Mouse (Mus musculus) T-helper 1 cell (primary cell): Measurements from ENCODE around the gene Sirt4.
"Not testable (repeated sequence)": the region's sequence is repeated elsewhere in the genome, so short reads cannot be mapped to it uniquely, and the experiment has no call there.

ENCODE experiments used
- in situ Hi-C: fragments of 300-600 bp; cut with MboI, MseI; formaldehyde crosslinking; loops from one replicate; pipeline ENCODE4 v1.15.1; 2025; ENCODE audit warnings: high pct_unique_total_duplicates

Gene Sirt4

DNA sequence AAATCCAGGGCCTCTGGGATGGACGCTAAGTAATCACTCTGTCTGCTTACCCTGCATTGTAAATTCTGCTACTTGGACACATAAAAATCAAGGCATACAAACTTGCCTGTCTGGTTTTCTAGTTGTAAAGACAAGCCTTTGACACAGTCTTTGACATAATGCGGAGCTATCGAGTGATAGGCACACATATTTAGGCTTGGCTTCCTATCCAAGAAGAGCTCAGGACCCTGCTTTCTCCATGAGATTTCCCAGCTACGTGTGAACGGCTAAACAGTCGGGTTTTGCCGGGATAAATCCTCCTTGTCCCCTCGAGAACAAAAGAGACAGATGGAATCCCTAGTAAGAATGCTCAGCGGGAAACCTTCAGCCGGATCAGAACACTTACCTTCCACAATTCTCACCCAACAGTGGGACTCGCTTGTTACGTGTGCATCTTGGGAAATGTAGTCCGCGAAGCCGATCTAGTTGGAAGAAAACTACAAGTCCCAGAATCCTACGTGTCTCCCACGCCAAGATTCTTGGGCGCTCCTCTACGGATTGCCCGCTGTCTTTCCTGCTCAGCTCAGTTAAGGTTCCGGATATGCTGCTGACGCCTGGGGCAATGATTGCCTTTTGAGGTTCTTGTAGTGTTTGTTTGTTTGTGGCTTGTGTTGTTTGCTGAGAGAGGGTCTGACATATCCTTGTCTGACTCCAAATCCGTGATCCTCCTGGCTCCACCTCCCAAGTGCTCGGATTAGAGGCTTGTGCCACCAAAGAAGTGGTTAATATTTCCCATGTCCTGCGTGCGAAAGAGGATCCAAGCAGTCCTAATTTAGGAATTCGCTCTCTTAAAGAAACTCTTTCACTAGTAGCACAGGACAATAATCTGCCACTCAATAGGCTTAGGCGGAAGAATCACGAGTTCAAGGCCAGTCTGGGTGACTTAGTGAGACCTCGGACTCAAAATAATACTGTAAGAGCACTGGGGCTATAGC is at the start of gene Sirt4:
Gene Sirt4 (minus strand): TSS at position 779 of the 974 bp plus-strand sequence.
- in situ Hi-C loops = no loop called here

DNA sequence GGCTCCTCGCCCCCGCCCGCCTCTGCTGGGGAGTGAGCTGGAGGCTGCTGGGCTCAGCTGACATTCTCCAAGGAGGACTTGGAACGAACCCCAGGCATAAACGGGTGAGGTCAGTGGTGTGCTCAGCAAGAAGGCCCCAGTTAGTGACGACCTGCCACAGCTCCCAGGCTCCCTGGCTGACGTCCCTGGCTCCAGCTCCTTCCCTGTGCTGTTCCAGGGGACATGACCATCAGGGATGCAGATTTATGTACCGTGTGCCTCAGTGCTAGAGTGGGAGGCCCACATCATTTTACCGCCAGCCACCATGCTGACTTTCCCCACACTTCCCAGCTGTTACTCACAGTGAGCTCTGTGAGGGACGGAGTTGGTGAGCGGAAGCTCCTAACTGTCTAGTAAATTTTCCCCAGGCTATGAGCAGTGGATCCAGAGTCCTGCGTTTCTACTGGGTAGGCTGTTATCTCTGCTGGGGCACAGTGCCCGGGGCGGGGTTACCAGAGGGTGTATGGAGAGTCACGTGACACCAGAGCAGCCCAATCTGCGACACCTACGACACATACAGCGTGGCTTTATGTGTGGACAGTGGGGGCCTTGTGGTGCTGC is 47.2 kb upstream of the Sirt4 start:
- in situ Hi-C loops = no loop called here

DNA sequence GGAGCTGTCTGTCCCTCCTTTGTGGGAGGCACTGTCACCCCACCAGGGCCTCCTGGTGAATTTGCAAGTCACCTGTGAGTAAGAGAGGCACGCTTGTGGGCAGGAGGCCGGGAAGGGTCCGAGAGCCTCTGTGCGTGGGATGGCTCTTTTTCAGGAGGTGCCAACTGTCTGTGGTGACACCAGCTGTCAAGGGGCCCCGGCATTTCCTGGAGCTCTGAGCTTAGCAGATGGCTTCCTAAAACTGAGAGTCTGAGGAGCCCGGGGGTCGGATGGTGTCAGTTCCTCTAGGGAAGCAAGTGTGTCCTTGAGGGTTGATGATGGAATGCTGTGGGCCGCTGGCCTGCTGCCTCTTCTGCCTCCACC is 45.9 kb upstream of the Sirt4 start:
- in situ Hi-C loops = no loop called here

DNA sequence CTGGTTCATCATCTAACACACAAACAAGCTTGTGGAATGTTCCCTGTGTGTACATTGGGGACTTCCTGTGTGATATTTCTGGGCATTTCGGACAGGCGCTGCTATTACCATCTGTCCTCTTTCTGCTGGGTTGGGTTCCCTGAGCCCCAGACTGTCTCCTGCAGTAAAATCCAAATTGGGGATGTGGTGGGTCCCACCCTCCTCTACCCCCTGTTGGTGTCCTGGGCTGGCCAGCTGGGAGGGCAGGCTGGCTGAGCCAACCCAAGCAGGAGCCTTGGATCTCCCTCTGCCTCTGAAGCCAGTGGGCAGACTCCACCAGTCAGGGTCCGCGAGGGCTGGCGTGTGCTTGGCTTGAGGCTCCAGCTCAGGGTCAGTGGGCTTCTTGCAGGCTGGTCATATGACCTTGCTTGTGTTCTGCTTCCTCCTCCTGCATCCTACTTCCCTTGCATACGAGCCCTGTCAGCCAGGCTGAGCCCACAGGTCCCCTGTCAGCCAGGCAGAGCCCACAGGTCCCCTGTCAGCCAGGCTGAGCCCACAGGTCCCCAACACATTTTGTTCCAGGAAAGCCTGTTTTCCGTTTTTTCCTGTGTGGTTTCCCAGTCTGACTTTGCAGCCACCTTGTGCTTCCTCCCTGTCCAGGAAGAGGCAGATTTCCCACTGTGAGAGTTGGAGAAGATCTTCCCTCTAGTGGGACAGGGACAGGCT is 45.4 kb upstream of the Sirt4 start:
- in situ Hi-C loops = no loop called here

DNA sequence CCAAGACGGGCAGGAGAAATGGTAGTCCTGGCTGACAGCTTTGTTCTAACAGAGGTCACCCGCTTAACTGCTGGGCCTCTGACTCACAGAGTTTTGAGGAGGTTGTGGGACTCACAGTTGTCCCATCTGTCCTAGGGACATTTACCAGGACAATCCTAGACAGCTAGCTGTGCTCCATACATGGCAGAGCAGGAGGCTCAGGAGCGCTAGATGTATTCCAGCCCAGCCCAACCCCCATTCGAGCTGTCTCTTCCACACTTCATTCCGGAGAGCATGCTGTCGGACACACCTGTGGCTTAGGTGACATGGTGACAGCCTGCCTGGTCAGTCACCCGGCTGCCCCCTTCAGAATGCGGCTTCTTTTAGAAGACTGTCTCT is 44.8 kb upstream of the Sirt4 start:
- in situ Hi-C loops = no loop called here

DNA sequence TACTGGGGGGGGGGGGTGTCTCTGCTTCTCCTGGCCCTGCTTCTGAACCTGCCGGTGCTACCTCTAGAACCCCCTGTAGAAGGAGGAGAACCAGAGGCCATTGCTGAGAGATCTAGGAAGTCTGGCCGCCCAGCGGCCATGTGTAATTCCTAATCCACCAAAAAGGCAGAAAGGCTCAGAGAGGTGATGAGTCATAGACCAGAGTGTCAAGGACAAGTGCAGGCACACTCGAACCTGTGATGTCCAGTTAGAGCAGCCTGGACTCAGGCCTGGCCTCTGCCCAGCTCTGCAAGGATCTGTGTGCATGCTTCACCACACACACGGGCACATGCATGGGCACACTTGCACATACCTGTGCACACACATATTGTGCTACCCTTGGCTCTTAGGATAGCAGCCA is 43.6 kb upstream of the Sirt4 start:
- in situ Hi-C loops = no loop called here

DNA sequence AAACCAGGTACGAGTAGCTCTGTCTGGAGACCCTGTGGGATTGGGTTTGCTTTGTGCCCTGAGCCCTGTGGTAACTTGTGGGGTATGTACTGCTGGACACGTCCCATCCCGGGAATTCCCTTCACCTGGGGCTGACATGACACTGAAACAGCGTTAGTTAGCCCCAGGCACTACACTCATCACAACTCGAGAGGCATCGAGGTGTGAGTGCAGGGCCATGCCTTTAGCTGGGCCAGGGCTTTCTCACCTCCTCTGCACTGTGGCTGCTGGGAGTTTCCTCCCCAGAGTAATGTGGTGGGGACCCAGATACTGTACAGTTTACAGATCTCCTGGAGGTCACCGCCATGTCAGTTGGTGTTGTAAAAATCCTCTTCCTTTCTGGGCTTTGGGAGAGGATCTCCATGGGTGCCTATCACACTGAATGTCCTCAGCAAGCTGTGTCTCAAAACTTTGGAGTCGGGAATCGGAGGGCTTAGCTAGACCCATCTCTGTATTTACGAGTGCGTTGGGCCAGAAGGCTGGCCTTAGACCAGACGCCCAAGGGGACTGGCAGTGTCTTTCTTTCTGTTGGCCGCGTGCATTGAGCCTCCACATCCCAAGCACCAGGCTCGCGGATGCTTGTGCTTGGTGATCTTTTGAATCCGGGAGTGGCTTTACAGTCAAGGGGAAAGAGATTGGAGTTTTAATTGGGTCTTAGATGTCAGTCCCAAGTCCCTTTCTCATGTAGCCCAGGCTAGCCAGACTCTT is 42.1 kb upstream of the Sirt4 start:
- in situ Hi-C loops = no loop called here

DNA sequence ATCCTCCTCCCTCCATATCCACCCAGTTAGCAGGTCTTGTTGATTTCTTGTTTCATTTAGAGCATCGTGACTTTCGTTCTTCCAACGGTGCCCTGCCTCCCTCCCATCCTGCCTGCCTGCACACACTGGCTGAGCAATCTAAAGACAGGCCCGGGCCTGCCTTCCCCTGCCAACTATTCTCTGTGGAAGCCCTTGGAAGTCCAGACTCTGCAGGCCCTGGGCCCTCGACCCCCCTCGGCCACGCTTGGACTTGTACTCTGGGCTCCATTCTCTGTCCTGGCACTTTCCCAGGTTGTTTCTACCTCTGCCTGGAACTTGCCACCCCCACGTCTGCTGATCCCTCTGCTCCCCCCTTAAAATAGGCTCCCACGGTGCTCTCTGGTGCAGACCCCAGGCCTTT is 41.4 kb upstream of the Sirt4 start:
- in situ Hi-C loops = no loop called here

DNA sequence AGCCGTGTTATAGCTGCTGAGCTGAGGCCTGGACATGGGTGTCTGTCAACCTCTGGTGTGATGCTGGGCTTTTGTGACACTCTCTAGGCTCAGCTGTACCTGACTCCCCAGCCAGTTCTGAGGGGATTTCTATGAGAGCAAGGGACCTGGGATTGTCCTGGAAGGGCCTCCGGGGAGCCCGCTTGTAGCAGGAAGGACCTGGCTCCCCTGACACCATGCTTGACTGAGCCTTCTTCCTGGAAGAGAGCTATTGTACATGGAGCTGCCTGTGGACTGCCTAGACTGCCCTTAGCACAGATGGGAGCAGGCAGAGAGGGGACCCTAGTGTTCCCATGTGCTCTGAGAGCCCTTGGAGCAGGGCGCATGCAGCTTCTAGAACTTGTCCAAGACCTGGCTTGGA is 40.9 kb upstream of the Sirt4 start:
- in situ Hi-C loops = no loop called here

DNA sequence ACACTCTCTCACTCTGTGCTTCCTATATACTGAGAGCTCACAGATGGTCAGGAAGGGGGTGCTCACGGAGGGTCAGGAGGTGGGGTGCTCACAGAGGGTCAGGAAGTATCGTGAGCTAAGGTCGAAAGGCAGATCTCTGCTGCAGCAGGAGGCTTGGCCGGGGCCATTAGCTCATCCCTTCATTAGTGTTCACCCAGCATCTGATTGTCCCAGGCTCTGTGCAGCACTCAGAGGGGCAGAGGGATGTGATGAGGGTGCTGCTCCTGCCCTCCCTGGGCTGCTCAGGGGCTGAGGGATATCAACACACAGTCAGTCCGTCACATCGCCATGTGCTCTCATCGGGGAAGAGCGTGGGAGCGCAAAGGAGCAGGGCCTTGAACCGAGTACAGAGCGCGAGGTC is 39.9 kb upstream of the Sirt4 start:
- in situ Hi-C loops = no loop called here

DNA sequence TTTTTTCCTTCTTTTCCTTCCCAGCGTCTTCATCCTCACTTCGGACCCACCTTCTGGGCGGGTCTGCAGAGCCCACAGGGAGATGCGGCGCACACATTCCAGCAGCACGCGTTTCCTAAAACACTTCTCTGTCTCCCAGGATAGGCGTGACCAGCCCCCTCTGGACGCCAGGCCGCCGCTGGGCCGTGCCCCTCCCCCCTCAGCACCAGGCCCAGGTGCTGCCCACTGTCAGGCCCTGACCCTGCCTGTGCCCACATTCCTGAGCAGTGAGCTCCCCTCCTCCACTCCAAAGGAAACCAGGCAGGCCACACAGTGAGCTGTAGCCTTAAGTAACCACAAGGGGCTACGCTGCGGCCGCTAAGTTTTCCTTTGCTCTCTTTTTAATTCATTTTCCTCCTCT is 39.4 kb upstream of the Sirt4 start:
- in situ Hi-C loops = no loop called here

DNA sequence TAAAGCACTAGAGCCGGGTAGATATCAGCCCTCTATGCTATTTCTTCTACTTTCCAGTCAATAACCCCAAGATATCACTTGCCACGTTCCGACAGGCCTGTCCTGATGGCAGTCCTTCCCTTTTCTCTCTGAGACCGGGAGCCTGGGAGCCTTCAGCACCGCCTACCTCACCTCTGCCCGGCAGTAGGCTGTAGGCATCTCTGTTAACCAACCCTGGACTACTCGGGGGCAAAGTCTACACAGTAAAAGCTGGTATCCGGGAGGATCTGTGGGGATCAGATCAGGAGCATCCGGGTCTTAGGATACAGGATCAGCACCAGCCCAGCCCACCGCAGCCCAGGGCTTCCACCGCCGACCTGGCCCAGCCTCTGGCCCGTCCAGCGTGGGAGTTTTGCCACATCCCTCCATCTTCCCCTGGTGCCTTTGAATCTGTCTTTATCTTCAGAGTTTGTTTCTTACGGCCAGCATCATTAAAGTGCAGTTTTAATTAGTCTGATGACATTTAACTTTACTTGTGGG is 38.5 kb upstream of the Sirt4 start:
- in situ Hi-C loops = no loop called here

DNA sequence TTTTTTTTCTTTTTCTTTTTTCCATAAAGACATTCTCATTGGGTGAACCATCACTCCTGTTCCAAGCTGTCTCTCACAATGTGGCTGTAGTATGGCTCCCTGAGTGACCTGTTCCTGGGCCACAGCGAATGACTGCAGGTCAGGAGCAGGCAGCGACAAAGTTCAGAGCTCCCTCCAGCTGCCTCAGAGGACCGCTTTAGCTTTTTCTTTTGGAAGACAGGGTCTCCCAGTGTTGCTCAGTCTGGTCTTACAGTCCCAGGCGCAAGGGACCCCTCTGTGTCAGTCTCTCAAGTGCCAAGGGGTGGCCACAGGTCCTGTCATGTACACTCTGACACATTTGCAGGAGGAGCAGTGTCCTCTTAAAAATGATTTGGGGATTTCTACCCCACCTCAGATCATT is 38.0 kb upstream of the Sirt4 start:
- in situ Hi-C loops = no loop called here

DNA sequence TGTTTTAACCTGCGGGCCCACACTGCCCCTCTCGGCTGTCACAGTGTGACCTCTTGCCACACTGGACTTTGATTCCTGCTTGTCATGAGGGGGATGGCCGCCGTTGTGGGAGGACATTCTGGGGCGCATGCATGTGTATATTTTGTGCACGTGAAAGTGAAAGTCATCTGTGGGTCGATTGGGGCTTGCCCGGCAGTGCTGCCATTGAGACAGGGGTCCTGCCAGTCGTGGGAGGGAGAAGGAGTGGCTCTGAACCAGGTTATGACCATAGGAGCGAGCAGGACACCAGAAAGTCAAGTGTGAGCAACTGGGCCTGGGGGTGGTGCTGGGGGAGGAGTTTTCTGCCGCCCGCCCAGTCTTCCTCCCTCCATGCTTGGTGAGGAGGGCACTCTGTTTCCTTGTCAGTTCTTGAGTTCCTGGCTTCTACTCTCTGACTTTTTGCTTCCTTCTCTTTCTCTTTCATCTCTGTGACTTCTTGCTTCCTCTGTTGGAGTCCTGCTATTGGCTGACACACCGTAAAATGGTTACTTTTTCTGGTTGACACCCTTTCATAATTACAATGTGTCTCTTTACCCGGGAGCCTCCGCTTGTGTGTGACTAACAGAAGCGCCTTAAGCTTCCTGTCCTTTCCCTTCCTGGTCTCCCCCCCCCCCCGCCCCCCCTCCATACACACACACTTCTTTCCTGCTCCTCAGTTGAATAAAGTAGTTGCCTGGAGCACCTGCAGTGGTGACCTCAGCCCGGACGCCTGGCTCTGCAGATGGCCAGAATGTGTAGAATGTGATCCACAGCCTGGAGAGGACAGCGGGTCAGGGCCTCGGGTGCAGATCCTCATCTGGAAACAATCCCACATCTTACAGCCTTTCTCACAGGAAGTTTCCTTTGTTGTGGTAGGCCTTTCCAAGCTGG is 37.3 kb upstream of the Sirt4 start:
- in situ Hi-C loops = no loop called here

DNA sequence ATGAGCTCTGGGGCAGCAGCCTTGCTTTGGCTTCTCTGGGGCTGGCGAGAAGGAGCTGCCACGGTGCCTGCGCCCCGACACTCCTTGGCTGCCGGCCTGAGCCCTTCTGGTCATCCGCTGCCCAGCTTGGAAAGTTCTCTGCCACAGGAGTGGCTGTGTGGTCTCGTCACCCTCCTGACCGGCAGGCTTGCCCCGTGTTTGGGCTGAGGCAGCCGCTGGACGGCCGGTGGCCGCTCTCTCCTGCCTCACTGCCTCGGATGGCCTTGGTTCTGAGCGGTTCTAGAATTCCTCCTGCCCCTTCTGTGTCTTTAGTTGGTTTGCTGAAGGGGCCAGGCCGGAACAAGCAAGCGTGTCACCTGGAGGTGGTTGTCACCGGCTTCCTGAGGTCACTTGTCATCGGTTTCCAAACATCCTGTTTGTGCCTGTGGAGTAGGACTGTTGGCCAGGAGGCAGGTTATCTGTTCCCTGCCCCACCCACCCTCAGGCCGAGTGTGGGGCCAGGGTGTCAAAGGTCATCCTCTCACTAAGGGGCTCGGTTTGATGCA is 35.9 kb upstream of the Sirt4 start:
- in situ Hi-C loops = no loop called here

DNA sequence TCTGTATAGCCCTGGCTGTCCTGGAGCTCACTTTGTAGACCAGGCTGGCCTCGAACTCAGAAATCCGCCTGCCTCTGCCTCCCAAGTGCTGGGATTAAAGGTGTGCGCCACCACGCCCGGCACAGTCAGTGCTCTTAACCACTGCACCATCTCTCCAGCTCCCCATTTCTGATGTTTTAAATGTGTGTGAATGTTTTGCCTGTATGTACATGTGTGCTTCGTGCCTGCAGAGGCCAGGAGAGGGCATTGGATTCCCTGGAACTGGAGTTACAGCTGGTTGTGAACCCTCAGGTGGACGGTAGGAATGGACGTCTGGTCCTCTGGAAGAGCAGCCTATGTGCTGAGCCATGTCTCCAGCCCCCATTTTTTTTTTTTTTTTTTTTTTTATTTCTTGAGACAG is 33.7 kb upstream of the Sirt4 start:
- in situ Hi-C loops = not testable (repeated sequence)

DNA sequence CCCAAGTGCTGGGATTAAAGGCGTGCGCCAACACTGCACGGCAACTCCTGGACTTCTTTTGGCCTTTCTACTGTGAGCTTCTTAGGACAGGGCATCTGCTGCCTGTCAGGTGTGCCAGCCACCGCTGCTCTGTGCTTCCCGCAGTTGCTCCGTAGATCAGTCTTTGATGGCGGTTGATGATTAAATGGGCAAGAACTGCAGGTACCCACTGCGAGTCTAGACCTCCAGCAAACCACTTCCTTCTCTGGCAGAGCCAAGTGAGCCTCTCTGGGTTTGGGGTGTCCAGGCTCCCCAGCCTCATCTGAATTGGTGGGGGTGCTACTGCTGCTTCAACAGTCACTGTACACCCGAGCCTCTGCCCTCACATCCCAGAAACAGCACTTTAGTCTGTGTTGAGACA is 33.0 kb upstream of the Sirt4 start:
- in situ Hi-C loops = no loop called here

DNA sequence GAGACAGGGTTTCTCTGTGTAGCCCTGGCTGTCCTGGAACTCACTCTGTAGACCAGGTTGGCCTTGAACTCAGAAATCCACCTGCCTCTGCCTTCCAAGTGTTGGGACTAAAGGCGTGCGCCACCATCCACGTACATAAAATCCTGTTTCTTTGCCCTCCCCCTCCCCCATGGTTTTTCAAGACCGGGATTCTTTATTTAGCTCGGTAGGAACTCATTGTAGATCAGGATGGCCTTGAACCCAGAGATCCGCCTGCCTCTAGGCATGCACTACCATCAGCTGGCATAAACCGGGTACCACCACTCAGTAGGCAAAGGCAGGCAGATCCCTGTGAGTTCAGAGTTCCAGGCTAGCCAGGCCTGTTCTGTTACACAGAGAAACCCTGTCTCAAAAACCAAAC is 32.4 kb upstream of the Sirt4 start:
- in situ Hi-C loops = no loop called here

DNA sequence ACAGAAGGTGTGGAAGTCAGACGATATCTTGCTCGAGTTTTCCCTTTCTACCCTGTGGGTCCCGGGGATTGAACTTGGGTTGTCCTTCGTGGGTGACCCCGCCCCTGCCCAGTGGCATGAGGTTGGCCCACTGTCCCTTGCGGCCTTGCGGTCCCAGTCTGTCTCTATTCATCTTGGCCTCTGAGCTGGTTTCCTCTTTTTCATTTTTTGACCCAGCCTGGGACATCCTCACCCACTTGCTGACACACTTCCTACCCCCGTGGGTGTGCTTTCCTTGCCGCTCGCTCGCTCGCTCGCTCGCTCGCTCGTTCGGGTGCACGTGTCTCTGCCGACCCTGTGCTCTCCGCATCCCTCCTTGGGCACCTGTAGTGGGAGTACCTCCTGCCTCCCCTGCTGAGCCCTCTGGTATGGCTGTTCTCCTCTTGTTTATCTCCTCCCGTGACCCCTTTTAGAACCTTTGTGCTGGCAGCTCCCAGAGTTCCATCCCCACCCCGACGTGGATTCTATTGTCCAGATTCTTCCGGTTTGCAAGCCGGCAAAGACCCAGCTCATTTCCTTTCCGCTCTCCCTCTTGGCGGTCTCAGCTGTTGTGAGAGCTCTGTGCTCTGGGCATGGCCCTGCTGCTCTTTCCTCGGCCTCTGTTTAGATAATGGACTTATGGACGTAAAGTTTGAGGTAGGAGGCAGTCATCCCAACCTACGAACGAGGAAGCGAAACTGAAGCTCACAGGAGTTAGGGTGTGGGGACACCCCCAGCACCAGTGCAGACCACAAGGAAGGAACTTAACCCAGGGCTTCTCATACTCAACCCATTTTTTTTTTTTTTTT is 31.8 kb upstream of the Sirt4 start:
- in situ Hi-C loops = no loop called here
